Mouse (Mus musculus) bone marrow macrophage, adult 2 months (primary cell): ENCODE measurements around the gene Samd14. TPM values are rescaled to one million over a fixed set of nuclear protein-coding genes. Genes with fewer than 3 reads are reported as not detected.

Source experiments
- H3K27ac ChIP-seq: 2 replicates; pipeline ENCODE4 v1.5.1; 2012; ENCODE audit warnings: low read depth, low read length; ENCODE audit not compliant: insufficient read depth
- H3K4me1 ChIP-seq: 2 replicates; pipeline ENCODE4 v1.6.1; 2012; ENCODE audit warnings: low read length; ENCODE audit not compliant: control insufficient read depth, insufficient read depth
- H3K4me3 ChIP-seq: 2 replicates; pipeline ENCODE4 v1.5.1; 2012; ENCODE audit warnings: mild to moderate bottlenecking, low read length, moderate library complexity; ENCODE audit not compliant: insufficient read depth
- CTCF ChIP-seq: IDR thresholded peaks from 2 replicates; pipeline ENCODE4 v1.5.1; 2012; ENCODE audit warnings: low read depth, mild to moderate bottlenecking, low read length, moderate library complexity
- POLR2A ChIP-seq: IDR thresholded peaks from 2 replicates; pipeline ENCODE4 v1.6.1; 2012; ENCODE audit warnings: mild to moderate bottlenecking, low read depth, low read length, borderline replicate concordance
- polyA plus RNA-seq: library from polyadenylated mRNA; stranded (reverse); fragments of >200 nt; gene quantifications from 2 replicates; pipeline ENCODE4 v1.2.4, GENCODE M21; 2012; ENCODE audit not compliant: missing spikeins, insufficient read depth, insufficient read length

Gene Samd14
- polyA plus RNA-seq, 1 experiment = not detected

- Histone ChIP-seq H3K4me3 (no peak overlapping the region), H3K27ac (no peak overlapping the region), H3K4me1 (peaks cover 5% of the 10 kb centered on the region)
- TF ChIP-seq CTCF (no peak), POLR2A (no peak)
Observed at GRCm38 (mm10) chr11:95043060-95043459, 33.4 kb downstream of the Samd14 start.

DNA sequence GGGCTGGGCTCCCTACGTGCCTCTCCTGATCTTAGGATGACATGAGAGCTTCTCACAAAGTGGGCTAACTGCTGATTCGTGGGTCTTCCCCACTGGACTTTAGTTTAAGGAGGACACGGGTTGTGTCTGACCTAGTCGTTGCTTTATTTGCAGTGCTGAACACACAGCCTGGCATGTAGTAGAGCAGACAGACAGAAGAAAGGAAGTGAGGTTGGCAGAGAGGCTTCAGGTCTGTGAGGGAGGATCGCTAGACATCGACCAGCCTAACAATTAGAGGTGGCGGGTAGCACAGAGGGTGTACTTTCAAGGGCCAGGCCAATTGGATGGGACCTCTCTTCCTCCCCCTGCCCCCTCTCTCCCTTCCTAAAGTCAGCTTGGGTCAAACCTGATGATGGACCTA is 33.9 kb downstream of the Samd14 start:
- peaks cover 5% of the 10 kb centered on the region for H3K4me1 ChIP-seq
- no peak overlapping the region for H3K4me3 ChIP-seq
- TF ChIP-seq POLR2A (no peak), CTCF (no peak)
- H3K27ac ChIP-seq = no peak overlapping the region

- Histone ChIP-seq H3K4me3 (no peak overlapping the region), H3K4me1 (peaks cover 5% of the 10 kb centered on the region), H3K27ac (no peak overlapping the region)
- TF ChIP-seq CTCF (no peak), POLR2A (no peak)
Observed at GRCm38 (mm10) chr11:95044185-95044870, 34.6 kb downstream of the Samd14 start.

DNA sequence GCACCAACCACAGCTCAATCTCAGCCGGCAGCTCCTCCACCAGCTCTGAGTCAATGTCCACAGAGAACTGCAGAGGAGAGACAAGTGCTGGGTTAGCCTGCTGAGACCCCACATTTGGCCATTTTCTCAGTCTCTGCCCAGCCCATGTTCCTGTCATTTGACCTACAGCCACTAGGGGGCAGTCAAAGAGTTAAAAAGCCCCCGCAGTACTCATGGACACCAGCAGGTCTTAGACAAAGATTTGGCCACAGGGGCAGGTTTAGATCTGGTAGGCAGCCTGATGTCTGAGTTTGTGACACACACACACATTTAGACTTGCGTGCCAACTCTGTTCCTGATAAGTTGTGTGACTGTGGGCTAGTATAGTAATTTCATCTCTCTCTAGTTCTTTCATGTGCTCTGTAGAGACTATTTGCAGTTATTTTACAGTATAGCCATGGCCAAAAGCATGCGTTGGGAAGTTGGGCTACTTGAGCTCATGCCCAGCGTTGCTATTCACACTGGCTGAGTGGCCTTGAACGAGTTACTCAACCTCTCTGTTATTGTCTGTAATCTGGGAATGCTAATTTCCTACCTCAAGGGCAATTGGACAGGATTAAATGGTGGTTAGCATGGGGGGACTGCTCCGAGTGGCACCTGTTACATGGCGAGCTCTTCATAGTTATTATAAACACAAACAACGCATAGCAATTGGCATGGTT is 37.5 kb downstream of the Samd14 start:
- Histone ChIP-seq H3K4me1 (no peaks in the 10 kb centered on the region), H3K27ac (no peak overlapping the region), H3K4me3 (no peak overlapping the region)
- TF ChIP-seq CTCF = peak; percentile 73
- TF ChIP-seq POLR2A = no peak

DNA sequence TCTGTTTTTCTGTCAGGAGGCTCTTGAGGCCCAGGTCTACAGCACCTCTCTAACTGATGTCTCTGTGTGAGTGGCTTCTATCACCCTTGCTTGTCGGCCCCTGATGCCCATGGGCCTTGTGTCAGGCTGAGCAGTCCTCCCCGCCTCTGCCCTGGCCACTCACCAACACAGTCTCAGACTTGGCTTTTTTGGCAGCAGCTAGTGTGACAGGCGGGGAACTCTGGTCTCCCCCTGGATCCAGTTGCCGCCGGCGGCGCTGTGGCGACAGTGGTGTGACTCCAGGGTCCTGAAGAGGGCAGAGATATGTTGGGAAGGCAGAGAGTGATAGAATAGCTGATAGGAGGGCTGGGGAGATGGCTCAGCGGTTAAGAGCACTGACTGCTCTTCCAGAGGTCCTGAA is 43.4 kb downstream of the Samd14 start:
- Histone ChIP-seq H3K4me1 (no peaks in the 10 kb centered on the region), H3K4me3 (no peak overlapping the region)
- no peak for TF ChIP-seq CTCF
- no peak for TF ChIP-seq POLR2A

DNA sequence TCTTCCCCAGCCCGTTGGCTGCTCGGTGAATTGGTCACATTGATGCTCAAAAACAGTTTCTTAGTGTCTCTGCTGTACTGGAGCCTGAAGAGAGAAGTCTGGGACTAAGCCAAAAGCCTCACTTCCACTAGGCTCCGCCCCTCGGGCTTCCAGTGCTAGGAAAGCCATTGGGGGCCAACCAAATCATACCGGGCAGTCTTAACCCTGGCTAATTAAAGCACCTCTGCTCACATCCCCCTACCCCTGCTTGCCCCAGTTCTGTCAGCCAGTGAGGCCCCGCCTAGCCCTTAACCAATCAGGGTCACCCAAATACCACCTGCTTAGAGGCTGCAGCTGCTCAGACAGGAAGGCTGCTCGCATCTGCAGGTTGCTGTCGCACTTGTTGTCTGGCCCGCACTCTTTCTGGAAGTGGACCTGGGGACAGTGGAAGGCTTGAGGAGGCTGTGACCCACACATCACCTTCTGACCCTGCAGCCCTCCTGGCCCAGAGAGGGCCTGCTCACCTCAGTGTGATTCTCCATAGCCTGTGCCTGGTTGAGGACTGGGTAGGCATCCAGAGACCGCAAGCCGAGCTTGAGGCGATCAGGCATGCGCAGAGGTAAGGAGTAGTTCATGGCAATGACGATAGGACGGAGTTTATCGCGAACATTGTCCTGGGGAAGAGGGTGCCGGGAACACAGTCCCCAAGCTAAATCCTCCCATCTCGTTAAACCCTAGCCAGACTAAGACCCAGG is 47.3 kb downstream of the Samd14 start:
- TF ChIP-seq CTCF (no peak), POLR2A (no peak)
- no peaks in the 10 kb centered on the region for H3K4me1 ChIP-seq
- no peak overlapping the region for H3K27ac ChIP-seq
- H3K4me3 ChIP-seq = no peak overlapping the region

More for the DNA sequence above, 43.4 kb downstream of the Samd14 start:
- no peak overlapping the region for H3K27ac ChIP-seq

- Histone ChIP-seq H3K4me1 (no peaks in the 10 kb centered on the region), H3K27ac (no peak overlapping the region), H3K4me3 (no peak overlapping the region)
- TF ChIP-seq POLR2A = no peak
- TF ChIP-seq CTCF = no peak
Observed at GRCm38 (mm10) chr11:95069226-95069957, 59.7 kb downstream of the Samd14 start.

DNA sequence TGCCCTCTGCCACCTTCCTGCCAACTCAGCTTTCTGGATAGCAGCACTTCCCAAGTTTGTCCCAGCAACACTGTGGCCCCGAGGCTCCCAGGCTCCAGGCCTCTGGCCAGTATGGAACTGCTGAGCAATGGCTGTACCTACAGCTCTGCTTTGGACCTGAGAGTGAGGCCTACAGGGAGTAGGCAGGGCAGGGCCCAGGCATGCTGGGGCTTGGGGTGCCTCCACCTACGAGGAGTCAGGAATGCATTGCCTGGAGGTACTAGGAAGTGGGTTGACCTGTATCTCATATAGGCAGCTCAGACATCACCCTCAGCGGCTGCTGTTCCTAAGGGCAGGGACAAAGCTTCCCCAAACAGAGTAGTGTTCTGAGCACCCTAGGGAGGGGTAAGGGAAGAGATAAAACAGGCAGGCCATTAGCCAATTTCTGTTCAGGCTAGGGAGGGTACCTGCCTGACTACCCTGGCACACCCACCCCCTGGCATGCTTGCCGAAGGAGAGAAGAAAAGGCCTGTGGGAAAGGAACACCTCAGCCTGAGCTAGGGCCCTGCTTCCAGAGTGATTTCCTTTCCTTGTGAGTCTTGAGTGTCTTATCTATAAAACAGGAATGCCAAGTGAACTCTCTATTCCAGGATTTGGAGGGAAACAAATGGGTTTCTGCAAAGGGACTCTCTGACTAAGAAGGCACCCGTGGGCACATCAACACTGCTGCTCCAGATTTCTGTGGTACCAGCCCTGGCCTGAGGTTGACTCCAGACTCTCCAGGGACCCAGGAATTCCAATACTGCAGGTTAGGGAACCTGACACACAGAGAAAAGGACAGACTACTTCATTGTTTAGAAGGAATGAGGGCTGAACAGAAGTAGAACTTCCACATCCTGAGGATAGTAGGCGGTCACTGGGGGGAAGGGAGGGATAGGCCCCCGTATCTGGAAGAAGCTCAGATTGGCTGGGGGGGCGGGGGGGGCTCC is 60.7 kb downstream of the Samd14 start:
- H3K4me3 ChIP-seq = no peak overlapping the region
- H3K27ac ChIP-seq = no peak overlapping the region
- TF ChIP-seq CTCF = no peak
- no peak for TF ChIP-seq POLR2A
- H3K4me1 ChIP-seq = no peaks in the 10 kb centered on the region
